Mouse (Mus musculus): Measurements from ENCODE around the gene Fbxo40.

DNA sequence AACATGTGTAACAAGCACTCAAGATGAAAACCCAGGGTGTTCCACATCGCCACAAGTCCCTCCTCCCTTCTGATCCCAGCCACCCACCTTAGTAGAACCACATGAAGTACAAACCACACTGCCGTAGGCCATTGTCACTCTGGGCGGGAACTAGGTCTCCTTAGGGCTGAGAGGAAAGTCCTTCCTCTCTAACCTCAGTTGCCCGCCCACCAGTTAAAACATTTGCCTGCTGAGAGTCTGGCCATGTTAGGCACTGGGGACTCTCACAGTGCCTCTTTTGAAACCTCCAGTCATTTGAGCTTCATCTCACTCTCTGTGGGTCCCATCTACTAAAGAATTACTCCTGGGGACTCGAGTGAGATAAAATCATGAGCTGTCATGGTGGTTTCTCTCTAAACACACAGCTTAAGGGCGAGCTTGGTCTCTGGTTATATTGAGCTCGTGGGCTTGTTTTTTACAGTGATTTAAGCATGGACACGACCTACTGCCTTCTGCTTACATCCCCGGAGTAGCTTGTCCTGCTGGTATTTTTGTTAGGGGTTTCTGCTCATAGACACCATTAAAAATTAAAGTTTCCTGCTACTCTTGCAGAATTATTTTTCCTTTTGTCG is 62.7 kb downstream of the Fbxo40 start:
- TF ChIP-seq GATA1 (IDR thresholded peaks at IDR 0.05; ENCODE audit: borderline replicate concordance, low read length) (no peak), FLI1 (IDR thresholded peaks at IDR 0.05; ENCODE audit: low read length) (no peak)

All from megakaryocyte, embryonic 14.5 days (primary cell).